8 mouse cellular contexts compared by ENCODE assay signal in the genomic region with DNA sequence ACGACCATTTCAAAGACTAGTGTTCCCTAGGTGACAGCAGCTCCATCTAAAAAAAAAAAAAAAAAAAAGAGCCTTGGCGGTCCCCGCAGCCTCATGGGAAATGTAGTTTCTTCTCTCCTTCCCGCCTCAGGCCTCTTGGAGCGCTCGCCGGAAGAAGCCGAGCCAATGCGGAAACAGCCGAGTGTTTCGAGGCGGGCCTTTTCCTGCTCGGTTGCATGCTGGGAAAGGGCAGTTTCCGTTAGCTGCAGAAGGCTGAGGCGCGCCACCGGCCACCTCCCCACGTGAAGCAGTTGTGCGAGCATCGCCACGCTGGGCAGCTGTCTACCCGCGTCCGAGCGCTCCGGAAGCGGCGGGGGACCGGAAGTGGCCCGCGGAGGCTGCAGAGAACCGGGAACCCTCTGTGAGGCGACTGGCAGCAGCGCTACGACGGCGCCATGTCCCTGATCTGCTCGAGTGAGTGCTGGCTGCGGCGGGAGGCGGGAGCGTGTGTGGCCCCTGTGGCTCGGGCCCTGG. TPM values are rescaled to one million over a fixed set of nuclear protein-coding genes. Genes with fewer than 3 reads are reported as not detected.
DNase-seq lines count a peak whose midpoint lies in the region; ATAC-seq lines count a peak whose summit lies in the region.

A gene (plus strand): TSS at position 216 of the 513 bp plus-strand sequence.

- H3K9me3 ChIP-seq in forebrain, embryonic 11.5 days (ENCODE audit: control insufficient read depth, low read length), result no peaks in the 10 kb centered on the region
- H3K9me3 ChIP-seq in heart, embryonic 16.5 days (replicated peaks; ENCODE audit: control insufficient read depth, low read length), result no peaks in the 10 kb centered on the region
- H3K9me3 ChIP-seq in liver, embryonic 15.5 days (replicated peaks), result no peaks in the 10 kb centered on the region
- H3K9me3 ChIP-seq in neural tube, embryonic 12.5 days, result no peaks in the 10 kb centered on the region

- H3K4me3 ChIP-seq in forebrain, embryonic 11.5 days (ENCODE audit: low read depth, low read length), result peak within 1 kb of the TSS; percentile 74
- peak within 1 kb of the TSS; percentile 79 for H3K4me3 ChIP-seq in heart, embryonic 16.5 days (ENCODE audit: low read length)
- H3K4me3 ChIP-seq in liver, embryonic 15.5 days (replicated peaks), result peak within 1 kb of the TSS; percentile 76
- H3K4me3 ChIP-seq in neural tube, embryonic 12.5 days, result peak within 1 kb of the TSS; percentile 88

- peak within 1 kb of the TSS; percentile 68 for H3K4me2 ChIP-seq in forebrain, embryonic 11.5 days (ENCODE audit: low read depth, low read length, severe bottlenecking)
- H3K4me2 ChIP-seq in heart, embryonic 16.5 days (ENCODE audit: low read depth, low read length), result peak within 1 kb of the TSS; percentile 80
- peak within 1 kb of the TSS; percentile 92 for H3K4me2 ChIP-seq in liver, embryonic 15.5 days
- peak within 1 kb of the TSS; percentile 75 for H3K4me2 ChIP-seq in neural tube, embryonic 12.5 days (replicated peaks)

- H3K36me3 ChIP-seq in forebrain, embryonic 11.5 days (ENCODE audit: control insufficient read depth, insufficient read depth, low read length), result no peaks in the 10 kb centered on the region; the same call in 1 of the 2 replicates
- H3K36me3 ChIP-seq in heart, embryonic 16.5 days (ENCODE audit: control insufficient read depth, insufficient read depth), result peaks cover 15% of the 10 kb centered on the region
- H3K36me3 ChIP-seq in liver, embryonic 15.5 days (replicated peaks), result peaks cover 26% of the 10 kb centered on the region
- H3K36me3 ChIP-seq in neural tube, embryonic 12.5 days, result peaks cover 29% of the 10 kb centered on the region

- peak within 1 kb of the TSS; percentile 88 for H3K27ac ChIP-seq in forebrain, embryonic 11.5 days (ENCODE audit: low read depth, low read length)
- H3K27ac ChIP-seq in heart, embryonic 16.5 days (ENCODE audit: low read length), result peak within 1 kb of the TSS; percentile 92
- H3K27ac ChIP-seq in liver, embryonic 15.5 days (replicated peaks), result peak within 1 kb of the TSS; percentile 80
- H3K27ac ChIP-seq in neural tube, embryonic 12.5 days, result peak within 1 kb of the TSS; percentile 80

- H3K9ac ChIP-seq in forebrain, embryonic 11.5 days (ENCODE audit: low read length), result peak within 1 kb of the TSS; percentile 90
- peak within 1 kb of the TSS; percentile 90 for H3K9ac ChIP-seq in heart, embryonic 16.5 days (ENCODE audit: low read length)
- H3K9ac ChIP-seq in liver, embryonic 15.5 days, result peak within 1 kb of the TSS; percentile 73
- peak within 1 kb of the TSS; percentile 89 for H3K9ac ChIP-seq in neural tube, embryonic 12.5 days

- H3K27me3 ChIP-seq in forebrain, embryonic 11.5 days (ENCODE audit: control insufficient read depth, insufficient read depth, low read length), result no peaks in the 10 kb centered on the region
- no peaks in the 10 kb centered on the region for H3K27me3 ChIP-seq in heart, embryonic 16.5 days (ENCODE audit: control insufficient read depth, insufficient read depth, low read length)
- H3K27me3 ChIP-seq in liver, embryonic 15.5 days, result no peaks in the 10 kb centered on the region
- no peaks in the 10 kb centered on the region for H3K27me3 ChIP-seq in neural tube, embryonic 12.5 days (replicated peaks)

- peak; percentile 90 to 96 for DNase-seq in CD8-positive naive resting alpha-beta T cell, adult 2 months (ENCODE audit: low read depth in 2 of 2, low spot score in 2 of 2)
- DNase-seq in c-Kit-positive CD71-negative TER-119-negative erythroid progenitor cells, embryonic 14.5 days (ENCODE audit: low read depth), result peak; percentile 94
- DNase-seq in forebrain, embryonic 11.5 days (ENCODE audit: low spot score), result peak; percentile 98
- DNase-seq in kidney, postnatal 36 days, result peak; percentile 98 to 99
- DNase-seq in telencephalon, adult 2 months (ENCODE audit: low read depth, low spot score), result peak; percentile 98

- H3K4me1 ChIP-seq in forebrain, embryonic 11.5 days (replicated peaks; ENCODE audit: control insufficient read depth, insufficient read depth, low read length), result peaks cover 2% of the 10 kb centered on the region; the same call in 1 of the 2 replicates
- peaks cover 18% of the 10 kb centered on the region for H3K4me1 ChIP-seq in heart, embryonic 16.5 days (ENCODE audit: control insufficient read depth, insufficient read depth, low read length)
- peaks cover 30% of the 10 kb centered on the region for H3K4me1 ChIP-seq in liver, embryonic 15.5 days (replicated peaks)
- H3K4me1 ChIP-seq in neural tube, embryonic 12.5 days, result peaks cover 18% of the 10 kb centered on the region

- under 1% methylated on average over 42 of the region's 43 CpGs for WGBS in forebrain, embryonic 11.5 days
- under 1% methylated on average over 43 of the region's 43 CpGs for WGBS in heart, embryonic 16.5 days
- 0% methylated on average over 43 of the region's 43 CpGs for WGBS in liver, embryonic 15.5 days (ENCODE audit: insufficient replicate concordance)
- under 1% methylated on average over 43 of the region's 43 CpGs for WGBS in neural tube, embryonic 12.5 days

- ATAC-seq in forebrain, embryonic 11.5 days (replicated peaks; ENCODE audit: low FRiP score), result peak; percentile 94
- ATAC-seq in heart, embryonic 16.5 days (replicated peaks; ENCODE audit: extremely low read depth, insufficient read depth, low FRiP score), result peak; percentile 92
- ATAC-seq in liver, embryonic 15.5 days (ENCODE audit: insufficient read depth), result peak; percentile 94
- peak; percentile 95 for ATAC-seq in neural tube, embryonic 12.5 days (ENCODE audit: low FRiP score, low read depth)

RNA-seq across cellular contexts. Expression of the gene that starts here (rescaled TPM):
- polyA plus RNA-seq in forebrain, embryonic 11.5 days (2014; fragmentation: Nextera tagmentation; extraction: Ambion mirVana), result 50.9 and 55.5 TPM in 2 replicates
- 35.9 and 37.7 TPM in 2 replicates for polyA plus RNA-seq in heart, embryonic 16.5 days (2015; fragmentation: Nextera tagmentation; extraction: Ambion mirVana)
- 13.6 and 14.5 TPM in 2 replicates for polyA plus RNA-seq in liver, embryonic 15.5 days (2015; fragmentation: Nextera tagmentation; extraction: Ambion mirVana)
- 39.0 and 44.8 TPM in 2 replicates for polyA plus RNA-seq in neural tube, embryonic 12.5 days (2016; fragmentation: Nextera tagmentation; extraction: Ambion mirVana)

Comparison
In these comparisons a context has a peak if more than half of its experiments do, and no peak if none do; other contexts are left out.
1. Peak in every context shown above with its lines: DNase-seq, ATAC-seq, H3K4me3 ChIP-seq and H3K27ac ChIP-seq.